Comparison of ENCODE assay signal across 19 mouse cellular contexts in genomic region chr17:7527681-7528080, GRCm38 (mm10).
A peak's percentile ranks its signal among the peaks of the same experiment; 100 is the strongest.
DNase-seq lines count a peak whose midpoint lies in the region; ATAC-seq and TF ChIP-seq lines count a peak whose summit lies in the region.
"Had no signal": no experiment of that assay in that cellular context is flagged by ENCODE, and none has a peak within 500 bp of the region (broad histone marks: within the 10 kb centered on the region; RNA-seq: fewer than 3 reads in every experiment).

No protein-coding gene starts in this region.

- H3K4me3 ChIP-seq in forebrain, postnatal 0 days (ENCODE audit: low read depth, low read length) = no peak overlapping the region
- H3K4me3 ChIP-seq in forebrain, embryonic 15.5 days = no peak overlapping the region
- H3K4me3 ChIP-seq in lung, embryonic 14.5 days (ENCODE audit: low read depth, low read length) = no peak overlapping the region
- H3K4me3 ChIP-seq in liver, postnatal 0 days (ENCODE audit: low read depth, low read length) = no peak overlapping the region
- H3K4me3 ChIP-seq: erythroblast, embryonic 14.5 days; hindbrain, embryonic 12.5 days; neural tube, embryonic 12.5 days had no signal

- no peak for DNase-seq in forebrain, postnatal 0 days
- DNase-seq in heart, postnatal 4 days = peak; percentile 54
- DNase-seq in heart, postnatal 36 days = no peak
- DNase-seq in lung, embryonic 14.5 days = peak; percentile 63
- DNase-seq in lung, postnatal 25 days (ENCODE audit: low spot score) = no peak
- DNase-seq in 3T3-L1 (ENCODE audit: low read depth, low spot score) = peak; percentile 20
- no peak for DNase-seq in liver, postnatal 0 days
- DNase-seq: adrenal gland, postnatal 25 days; cerebellum, adult 8-10 months; liver; lung, adult 18-20 months; thymus, postnatal 25 days had no signal

- intact Hi-C loops in heart, postnatal 36 days (cut with DNase I) = no loop called here

- no peaks in the 10 kb centered on the region for H3K36me3 ChIP-seq in forebrain, postnatal 0 days (ENCODE audit: insufficient read depth)
- no peaks in the 10 kb centered on the region for H3K36me3 ChIP-seq in forebrain, embryonic 15.5 days
- H3K36me3 ChIP-seq in lung, embryonic 14.5 days (ENCODE audit: insufficient read depth) = no peaks in the 10 kb centered on the region
- no peaks in the 10 kb centered on the region for H3K36me3 ChIP-seq in liver, postnatal 0 days (replicated peaks; ENCODE audit: insufficient read depth, low read length)
- H3K36me3 ChIP-seq: hindbrain, embryonic 12.5 days; neural tube, embryonic 12.5 days had no signal

- no peaks in the 10 kb centered on the region for H3K4me1 ChIP-seq in forebrain, postnatal 0 days (ENCODE audit: insufficient read depth)
- no peaks in the 10 kb centered on the region for H3K4me1 ChIP-seq in forebrain, embryonic 15.5 days
- no peaks in the 10 kb centered on the region for H3K4me1 ChIP-seq in lung, embryonic 14.5 days (ENCODE audit: insufficient read depth)
- no peaks in the 10 kb centered on the region for H3K4me1 ChIP-seq in liver, postnatal 0 days (ENCODE audit: insufficient read depth)
- H3K4me1 ChIP-seq: hindbrain, embryonic 12.5 days; neural tube, embryonic 12.5 days had no signal

- H3K27ac ChIP-seq in forebrain, postnatal 0 days (ENCODE audit: low read depth, low read length) = no peak overlapping the region
- H3K27ac ChIP-seq in forebrain, embryonic 15.5 days (replicated peaks) = no peak overlapping the region
- no peak overlapping the region for H3K27ac ChIP-seq in lung, embryonic 14.5 days (ENCODE audit: low read depth)
- H3K27ac ChIP-seq in liver, postnatal 0 days (ENCODE audit: low read depth) = no peak overlapping the region
- H3K27ac ChIP-seq: hindbrain, embryonic 12.5 days; neural tube, embryonic 12.5 days had no signal

- TF ChIP-seq EP300 in liver, postnatal 0 days (IDR thresholded peaks at IDR 0.05; ENCODE audit: low read depth) = no peak

- H3K9ac ChIP-seq in forebrain, postnatal 0 days = no peak overlapping the region
- no peak overlapping the region for H3K9ac ChIP-seq in forebrain, embryonic 15.5 days (replicated peaks)
- no peak overlapping the region for H3K9ac ChIP-seq in lung, embryonic 14.5 days
- H3K9ac ChIP-seq in liver, postnatal 0 days (replicated peaks) = no peak overlapping the region
- H3K9ac ChIP-seq: hindbrain, embryonic 12.5 days; neural tube, embryonic 12.5 days had no signal

- TF ChIP-seq CTCF in forebrain, postnatal 0 days (IDR thresholded peaks at IDR 0.05; ENCODE audit: low read depth) = peak; percentile 19; the same call in 1 of the 2 replicates
- peak; percentile 58 for TF ChIP-seq CTCF in lung, embryonic 14.5 days (IDR thresholded peaks at IDR 0.05; ENCODE audit: low read depth)
- TF ChIP-seq CTCF in liver, postnatal 0 days (IDR thresholded peaks at IDR 0.05; ENCODE audit: low read depth) = no peak

- H3K9me3 ChIP-seq in forebrain, postnatal 0 days (ENCODE audit: low read length) = no peaks in the 10 kb centered on the region
- no peaks in the 10 kb centered on the region for H3K9me3 ChIP-seq in forebrain, embryonic 15.5 days
- H3K9me3 ChIP-seq in lung, embryonic 14.5 days (ENCODE audit: low read depth, low read length) = no peaks in the 10 kb centered on the region
- no peaks in the 10 kb centered on the region for H3K9me3 ChIP-seq in liver, postnatal 0 days (ENCODE audit: low read length)
- H3K9me3 ChIP-seq: hindbrain, embryonic 12.5 days; neural tube, embryonic 12.5 days had no signal

- no peak for ATAC-seq in forebrain, postnatal 0 days
- ATAC-seq in forebrain, embryonic 15.5 days (replicated peaks) = no peak
- no peak for ATAC-seq in lung, embryonic 14.5 days (ENCODE audit: insufficient read depth)
- ATAC-seq in liver, postnatal 0 days = no peak
- ATAC-seq: activated CD4-positive, CD25-positive, alpha-beta regulatory T cell, adult 4 months; forebrain, embryonic 14.5 days; inflammation-experienced regulatory T-cells, adult 6 months had no signal

- 86% methylated on average over 3 of the region's 3 CpGs for WGBS in forebrain, postnatal 0 days
- WGBS in forebrain, embryonic 15.5 days = 88% methylated on average over 3 of the region's 3 CpGs
- WGBS in lung, embryonic 14.5 days = 69% methylated on average over 3 of the region's 3 CpGs
- WGBS in liver, postnatal 0 days (ENCODE audit: insufficient replicate concordance) = 76% methylated on average over 3 of the region's 3 CpGs

- H3K4me2 ChIP-seq in forebrain, postnatal 0 days (ENCODE audit: low read depth) = no peak overlapping the region
- H3K4me2 ChIP-seq in forebrain, embryonic 15.5 days (replicated peaks) = no peak overlapping the region
- no peak overlapping the region for H3K4me2 ChIP-seq in lung, embryonic 14.5 days
- no peak overlapping the region for H3K4me2 ChIP-seq in liver, postnatal 0 days (ENCODE audit: low read depth, low read length)
- H3K4me2 ChIP-seq: hindbrain, embryonic 12.5 days; neural tube, embryonic 12.5 days had no signal

- no peaks in the 10 kb centered on the region for H3K27me3 ChIP-seq in forebrain, postnatal 0 days (ENCODE audit: insufficient read depth, low read length)
- H3K27me3 ChIP-seq in forebrain, embryonic 15.5 days = no peaks in the 10 kb centered on the region
- no peaks in the 10 kb centered on the region for H3K27me3 ChIP-seq in lung, embryonic 14.5 days (ENCODE audit: insufficient read depth, low read length)
- H3K27me3 ChIP-seq in liver, postnatal 0 days (ENCODE audit: insufficient read depth, low read length) = no peaks in the 10 kb centered on the region
- H3K27me3 ChIP-seq: hindbrain, embryonic 12.5 days; neural tube, embryonic 12.5 days had no signal

Comparison
In these comparisons a context has a peak if more than half of its experiments do, and no peak if none do; other contexts are left out.
1. DNase-seq: peak in heart, postnatal 4 days (single experiment), lung, embryonic 14.5 days (single experiment) and 3T3-L1 (single experiment); none in forebrain, postnatal 0 days (single experiment), heart, postnatal 36 days (0 of 2), lung, postnatal 25 days (single experiment) and liver, postnatal 0 days (single experiment).